Mouse (Mus musculus) ZHBTc4 (cell line): Measurements from ENCODE around the gene Prx.
A peak's percentile ranks its signal among the peaks of the same experiment; 100 is the strongest.

Experiments
- DNase-seq: peaks from one replicate; pipeline ENCODE4 v3.0.0-alpha.2; 2011; ENCODE audit warnings: low read depth, low spot score

The Prx gene

DNA sequence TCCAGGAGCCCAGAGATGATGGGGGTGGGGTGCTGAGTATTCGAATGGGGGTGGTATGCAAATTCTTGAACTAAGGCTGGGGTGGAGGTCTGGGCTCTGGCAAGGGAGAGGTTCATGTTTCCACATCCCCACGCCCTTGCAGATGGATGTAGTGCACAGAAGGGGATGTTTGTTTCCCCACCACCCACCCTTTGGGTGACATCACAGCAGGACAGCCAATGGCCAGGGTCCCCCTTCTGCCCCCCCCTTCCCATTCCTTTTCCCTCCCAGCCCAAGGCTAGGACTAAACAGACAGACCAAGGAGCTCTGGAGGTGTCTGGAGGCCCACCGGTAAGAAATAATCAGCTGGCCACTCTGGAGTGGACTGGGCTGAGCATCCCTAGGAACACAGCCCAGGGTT, at the start of gene Prx:
Gene Prx, plus strand, starts transcription at position 289 of the 400 bp plus-strand sequence.
- no peak for DNase-seq

DNA sequence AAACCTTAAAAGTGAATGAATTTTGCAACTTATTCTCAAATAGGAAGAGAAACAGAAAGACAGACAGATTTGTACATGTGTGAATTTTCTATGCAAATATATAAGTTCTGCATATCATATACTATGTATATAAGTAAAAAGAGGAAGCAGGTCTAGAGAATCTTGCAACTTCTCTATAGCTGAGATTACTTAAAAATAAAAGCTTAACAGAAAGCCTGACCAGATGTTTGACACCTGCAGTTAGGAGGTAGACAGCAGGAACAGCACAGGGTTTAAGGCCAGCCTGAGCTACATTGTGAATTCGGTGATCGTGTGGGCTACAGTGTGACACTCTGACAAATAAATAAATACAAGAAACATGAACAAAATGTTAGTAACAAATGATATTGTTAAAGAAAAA, 47.8 kb upstream of the Prx start:
- no peak for DNase-seq

DNA sequence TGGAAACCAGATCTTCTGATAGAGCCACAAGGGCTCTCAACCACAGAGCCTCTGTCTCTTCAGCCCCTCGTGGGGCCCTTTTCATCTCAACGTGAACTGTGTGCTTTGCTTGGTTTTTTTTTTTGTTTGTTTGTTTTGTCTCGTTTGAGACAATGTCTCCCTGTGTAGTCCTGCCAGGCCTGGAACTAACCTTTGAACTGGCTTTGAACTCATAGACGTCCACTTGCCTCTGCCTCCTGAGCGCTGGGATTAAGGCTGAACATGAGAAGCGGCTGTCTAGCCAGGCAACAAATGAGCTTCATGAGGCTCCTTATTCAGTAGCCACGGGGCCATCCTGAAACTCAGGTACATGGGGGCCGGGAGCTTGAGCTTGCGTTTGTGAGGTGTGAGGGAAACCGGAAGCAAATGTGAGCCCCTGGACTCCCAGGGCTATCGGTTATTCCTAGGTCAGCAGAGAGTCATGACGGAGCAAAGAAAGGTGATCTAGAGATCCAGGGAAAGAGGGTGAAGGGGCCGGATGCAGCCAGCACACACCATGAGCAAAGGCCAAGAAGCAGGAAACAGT, 46.8 kb upstream of the Prx start:
- DNase-seq, result no peak

DNA sequence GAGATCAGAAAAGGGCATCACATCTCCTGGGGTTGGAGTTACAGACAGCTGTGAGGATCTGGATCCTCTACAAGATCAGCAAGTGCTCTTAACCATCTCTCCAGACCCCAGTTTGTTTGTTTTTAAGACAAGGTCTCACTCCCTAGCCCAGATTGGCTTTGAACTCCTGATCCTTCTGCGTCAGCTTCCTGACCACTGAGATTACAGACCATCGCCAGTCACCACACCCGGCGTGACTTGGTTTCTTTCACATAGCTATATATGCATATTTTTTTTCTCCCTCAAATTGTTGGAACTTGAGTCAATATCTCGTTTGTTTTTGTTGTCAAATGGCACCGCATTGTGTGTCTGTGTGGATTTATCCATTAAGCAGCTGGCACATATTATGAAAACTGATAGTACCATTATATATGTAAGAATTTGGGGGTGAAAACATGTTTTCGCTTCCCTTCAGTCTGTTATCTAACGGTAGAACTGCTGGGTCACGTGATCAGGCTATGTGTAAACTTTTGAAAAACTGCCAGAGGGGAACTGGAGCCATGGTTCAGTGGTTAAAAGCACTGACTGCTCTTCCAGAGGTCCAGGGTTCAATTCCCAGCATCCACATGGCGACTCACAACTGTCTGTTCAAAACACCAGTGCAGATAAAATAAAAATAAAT, 44.5 kb upstream of the Prx start:
- no peak for DNase-seq

DNA sequence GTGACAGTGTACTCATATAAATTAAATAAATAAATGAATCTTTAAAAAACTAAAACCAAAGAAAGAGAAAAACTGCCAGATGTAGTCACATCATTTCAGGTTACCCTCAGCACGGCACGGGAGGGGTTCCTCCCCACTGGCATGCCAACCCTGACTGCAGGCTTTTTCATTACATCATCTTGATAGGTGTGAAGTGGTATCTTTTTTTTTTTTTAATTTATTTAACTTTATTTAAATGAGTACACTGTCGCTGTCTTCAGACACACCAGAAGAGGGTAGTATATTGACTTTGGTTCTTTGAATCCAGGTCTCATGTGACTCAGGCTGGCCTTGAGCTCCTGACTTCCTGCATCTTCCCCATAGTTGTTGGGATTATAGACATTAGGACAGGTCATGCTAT, 43.9 kb upstream of the Prx start:
- no peak for DNase-seq

DNA sequence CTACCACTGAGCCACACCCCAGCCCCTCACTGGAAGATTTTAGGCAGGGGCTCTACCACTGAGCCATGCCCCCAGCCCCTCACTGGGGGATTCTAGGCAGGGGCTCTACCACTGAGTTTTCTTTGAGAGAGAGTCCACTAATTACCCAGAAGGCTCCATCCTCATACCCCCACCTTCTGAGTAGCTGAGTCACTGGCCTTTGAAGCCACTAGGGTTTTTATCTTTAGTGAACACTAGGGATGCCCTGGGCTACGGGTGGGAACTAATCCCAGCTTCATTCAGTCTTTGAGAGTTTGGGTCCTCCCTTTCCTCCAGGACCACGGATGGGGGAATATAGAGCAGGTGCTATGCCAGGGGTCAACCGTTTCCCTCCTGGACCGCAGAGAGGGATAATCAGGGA, 40.5 kb upstream of the Prx start:
- DNase-seq, result no peak

DNA sequence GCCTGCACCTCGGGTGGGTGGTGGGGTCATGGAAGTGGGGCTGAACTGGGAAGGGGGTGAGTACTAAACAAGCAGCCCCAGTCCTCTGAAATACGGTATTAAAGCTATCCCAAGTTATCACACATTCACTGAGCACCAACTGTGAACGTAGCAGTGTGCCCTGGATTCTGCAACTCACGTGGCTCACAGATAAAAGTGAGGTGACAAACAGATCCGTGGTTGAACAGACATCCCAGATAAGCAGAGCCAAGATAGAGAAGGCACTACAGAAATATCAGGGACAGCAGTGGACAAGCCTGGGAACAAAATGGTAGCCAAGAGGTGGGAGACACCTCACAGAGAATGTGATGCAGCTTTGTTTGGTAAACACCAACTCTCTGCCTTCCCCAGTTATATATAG, 39.5 kb upstream of the Prx start:
- DNase-seq, result no peak

DNA sequence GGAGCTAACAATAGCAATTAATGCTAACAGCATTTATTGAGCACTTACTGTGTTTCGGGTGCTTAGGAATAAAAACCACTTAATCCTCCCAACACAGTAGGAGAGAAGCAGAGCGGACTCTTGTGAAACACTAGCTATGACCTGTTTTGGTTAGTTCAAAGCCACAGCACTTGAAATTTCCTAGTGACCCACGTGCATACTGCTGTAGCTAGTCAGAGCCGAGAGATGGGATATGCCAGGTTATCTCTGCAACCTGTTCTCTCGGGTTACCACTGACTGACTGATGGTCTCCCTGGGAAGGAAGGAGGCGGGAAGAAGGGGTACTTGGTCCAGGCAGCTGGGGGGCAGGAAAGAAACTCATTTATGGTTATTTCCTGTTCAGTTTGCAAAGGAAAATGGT, 38.6 kb upstream of the Prx start:
- DNase-seq, result no peak

DNA sequence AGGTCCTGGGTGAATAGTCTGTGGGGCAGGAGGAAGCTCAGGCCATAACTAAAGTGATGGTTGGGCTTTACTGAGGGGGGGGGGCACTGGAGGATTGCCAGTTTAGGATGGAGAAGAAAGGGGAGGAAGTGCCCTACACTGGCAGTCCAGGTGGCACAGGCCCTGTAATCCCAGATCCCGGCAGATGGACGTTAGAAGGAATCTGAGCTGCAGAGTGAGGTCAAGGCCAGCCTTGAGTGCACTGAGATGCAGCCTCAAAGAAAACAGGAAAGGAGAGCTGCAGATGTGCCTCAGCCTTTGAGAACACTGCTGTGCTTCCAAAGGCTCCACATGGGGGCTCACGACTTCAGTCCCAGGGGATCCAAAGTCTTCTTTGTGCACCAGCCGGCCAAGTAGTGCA, 31.5 kb upstream of the Prx start:
- DNase-seq, result no peak

DNA sequence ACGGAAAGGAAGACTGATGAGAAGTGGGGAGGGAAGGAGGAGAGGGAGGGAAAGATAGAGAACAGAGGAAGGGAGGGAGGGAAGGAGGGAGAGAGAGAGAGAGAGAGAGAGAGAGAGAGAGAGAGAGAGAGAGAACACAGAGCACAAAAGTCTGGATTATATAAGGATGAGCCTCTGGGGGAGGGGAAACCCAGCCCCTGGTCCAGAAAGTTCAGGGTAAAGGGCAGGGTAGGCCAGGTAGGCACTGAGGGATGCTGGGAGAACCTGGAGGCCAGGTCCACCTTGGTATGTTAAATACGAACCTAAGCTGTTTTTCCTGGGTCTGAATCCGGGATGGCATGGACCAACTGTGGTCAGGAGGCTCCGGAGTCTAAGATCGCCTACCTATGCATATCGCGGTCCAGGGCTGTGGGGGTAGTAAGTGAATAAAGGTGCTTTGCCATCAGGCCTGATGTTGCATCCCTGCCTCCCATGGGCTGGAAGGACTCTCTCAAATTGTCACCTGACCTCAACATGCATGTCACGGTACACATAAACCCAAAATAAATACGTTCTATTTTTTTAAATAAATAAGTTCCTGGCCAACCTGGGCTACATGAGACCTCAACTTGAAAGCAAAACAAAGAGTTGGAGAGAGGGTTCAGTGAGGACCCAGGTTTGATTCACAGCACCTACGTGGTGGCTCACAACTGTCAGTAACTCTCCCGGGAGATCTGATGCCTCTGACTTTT, 27.6 kb upstream of the Prx start:
- no peak for DNase-seq

DNA sequence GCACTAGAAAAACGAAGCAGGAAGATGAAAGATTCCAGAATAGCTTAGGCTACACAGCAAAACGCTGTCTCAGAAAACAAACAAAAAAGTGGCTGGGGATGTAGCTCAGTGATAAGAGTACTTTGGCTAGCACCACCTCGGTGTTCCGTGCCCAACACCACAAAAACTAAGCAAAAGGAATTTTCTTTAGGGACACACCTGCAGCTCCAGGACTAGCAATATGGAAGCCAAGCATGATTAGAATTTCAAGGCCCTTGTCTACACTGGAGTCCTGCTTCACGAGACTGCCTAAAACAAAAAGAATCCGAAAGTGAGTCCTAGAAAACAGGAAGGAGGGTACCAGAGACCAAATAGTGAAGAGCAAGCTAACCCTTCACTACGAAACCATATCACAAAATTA, 26.5 kb upstream of the Prx start:
- no peak for DNase-seq

DNA sequence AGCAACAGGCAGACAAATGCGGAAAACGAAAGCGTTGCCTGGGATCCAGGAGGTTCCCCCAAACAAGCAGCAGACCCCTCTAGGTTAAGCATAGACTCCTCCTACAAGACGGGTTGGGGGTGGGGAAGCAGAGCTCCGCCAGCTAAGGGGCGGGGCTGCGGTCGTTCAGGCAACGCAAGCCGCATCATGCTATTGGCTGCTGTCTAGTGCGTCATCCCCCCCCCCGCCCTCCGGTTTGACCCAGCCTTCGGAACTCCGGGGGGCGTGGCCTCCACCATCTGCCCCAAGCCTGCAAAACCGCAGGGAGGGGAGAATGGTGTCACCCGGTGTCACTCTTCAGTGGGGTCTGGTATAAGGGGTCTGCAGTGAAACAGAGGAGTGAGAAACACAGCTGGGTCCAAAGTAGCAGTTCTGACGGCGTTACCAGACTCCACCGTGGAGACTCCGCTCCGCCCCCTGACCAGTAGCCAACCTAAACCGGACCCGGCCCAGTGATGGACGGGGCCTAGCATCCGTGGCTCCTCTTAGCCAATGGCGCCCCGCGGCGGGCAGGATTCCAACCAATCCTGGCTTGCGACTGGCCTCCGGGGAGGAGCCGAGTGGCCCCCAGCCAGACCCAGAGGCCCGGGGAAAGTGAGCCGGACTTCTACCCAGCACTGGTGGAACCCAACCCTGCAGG, 25.8 kb upstream of the Prx start, which contains the start of gene Sertad3:
Gene Sertad3, plus strand, starts transcription at position 613 of the 679 bp plus-strand sequence.
- DNase-seq, result peak; percentile 99

DNA sequence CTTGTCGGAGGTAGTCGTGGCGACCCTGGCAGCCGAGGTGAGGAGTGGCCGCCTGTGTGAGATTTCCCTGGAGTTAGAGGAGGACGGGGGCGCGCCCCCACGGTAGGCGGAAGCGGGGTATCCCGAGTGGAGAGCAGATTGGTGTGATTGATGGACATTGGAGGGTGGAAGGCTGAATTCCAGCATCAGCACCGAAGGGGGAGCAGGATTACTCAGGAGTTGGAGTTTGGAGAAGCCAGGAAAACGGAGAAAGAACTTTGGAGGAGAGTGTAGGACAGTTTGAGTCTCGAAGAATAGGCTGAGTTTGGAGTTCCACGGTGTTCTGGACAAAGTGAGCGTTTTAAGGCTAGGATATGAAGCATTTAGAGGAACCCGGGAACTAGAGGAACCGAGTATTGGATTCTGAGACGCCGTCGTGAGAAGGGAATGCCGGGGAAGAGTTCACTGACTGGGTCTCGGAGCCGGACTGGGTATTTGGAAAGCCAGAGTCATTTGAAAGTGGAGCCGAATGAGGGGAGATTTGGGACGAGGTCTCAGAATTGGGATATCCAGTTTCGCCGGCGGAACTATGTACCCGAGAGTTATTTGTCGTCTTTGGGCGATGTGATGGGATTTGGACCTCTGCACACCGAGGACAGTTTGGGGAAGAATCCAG, 25.2 kb upstream of the Prx start:
- DNase-seq, result peak; percentile 55

DNA sequence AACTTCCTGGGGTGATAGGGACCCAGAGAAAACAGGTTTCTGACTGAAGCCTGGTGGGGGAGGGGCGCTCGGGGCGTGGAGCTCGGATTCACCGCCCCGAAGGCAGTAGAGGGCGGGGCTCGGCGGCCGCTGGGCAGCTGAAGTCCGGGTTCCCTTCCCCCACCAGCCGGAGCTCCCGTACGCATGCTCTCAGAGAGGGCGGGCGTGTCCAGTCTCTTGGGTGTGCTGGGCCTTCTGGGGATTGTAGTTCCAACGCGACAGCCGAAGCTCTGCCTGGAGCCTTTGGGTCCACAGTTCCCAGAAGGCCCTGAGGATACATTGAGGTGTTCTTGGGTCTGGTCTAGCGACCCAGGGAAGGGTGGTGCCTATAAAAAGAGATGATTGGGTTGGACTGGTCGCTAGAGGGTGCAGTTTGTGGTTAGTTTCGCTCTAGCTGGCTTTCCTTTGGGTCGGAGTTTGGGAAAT, 24.6 kb upstream of the Prx start:
- peak; percentile 100 for DNase-seq

DNA sequence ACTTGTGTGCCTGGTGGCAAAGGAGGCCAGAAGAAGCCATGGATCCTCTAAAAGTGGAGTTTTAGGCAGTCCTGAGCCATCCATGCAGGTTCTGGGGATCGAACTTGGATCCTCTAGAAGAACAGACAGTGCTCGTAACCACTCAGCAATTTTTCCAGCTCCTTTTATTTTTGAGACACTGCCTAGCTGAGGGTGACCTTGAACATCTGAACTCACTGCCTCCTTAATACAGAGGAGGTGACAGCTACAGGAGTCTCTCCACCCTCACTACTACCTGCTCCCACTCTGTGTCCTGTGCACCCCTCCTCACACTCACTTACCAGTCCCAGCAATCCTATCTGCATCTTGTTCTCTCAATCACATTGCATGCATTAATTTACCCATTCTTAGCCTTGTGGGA, 23.5 kb upstream of the Prx start:
- DNase-seq, result no peak

DNA sequence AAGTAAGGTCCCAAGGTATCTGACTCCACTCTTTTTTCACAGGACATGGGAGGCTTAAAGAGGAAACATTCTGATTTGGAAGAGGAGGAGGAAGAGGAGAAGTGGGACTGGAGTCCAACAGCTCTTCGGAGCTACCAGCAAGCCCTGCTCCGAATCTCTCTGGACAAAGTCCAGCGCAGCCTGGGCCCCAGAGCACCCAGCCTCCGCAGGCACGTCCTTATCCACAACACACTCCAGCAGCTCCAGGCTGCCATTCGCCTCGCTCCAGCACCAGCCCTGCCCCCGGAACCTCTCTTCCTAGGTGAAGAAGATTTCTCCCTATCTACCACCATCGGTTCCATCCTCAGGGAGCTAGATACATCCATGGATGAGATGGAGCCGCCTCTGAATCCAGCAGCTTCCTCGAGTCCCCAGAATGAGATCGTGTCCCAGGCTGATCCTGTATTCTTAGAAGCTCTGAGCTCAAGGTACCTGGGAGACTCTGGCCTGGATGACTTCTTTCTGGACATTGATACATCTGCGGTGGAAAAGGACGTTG, 23.0 kb upstream of the Prx start:
- DNase-seq, result no peak

DNA sequence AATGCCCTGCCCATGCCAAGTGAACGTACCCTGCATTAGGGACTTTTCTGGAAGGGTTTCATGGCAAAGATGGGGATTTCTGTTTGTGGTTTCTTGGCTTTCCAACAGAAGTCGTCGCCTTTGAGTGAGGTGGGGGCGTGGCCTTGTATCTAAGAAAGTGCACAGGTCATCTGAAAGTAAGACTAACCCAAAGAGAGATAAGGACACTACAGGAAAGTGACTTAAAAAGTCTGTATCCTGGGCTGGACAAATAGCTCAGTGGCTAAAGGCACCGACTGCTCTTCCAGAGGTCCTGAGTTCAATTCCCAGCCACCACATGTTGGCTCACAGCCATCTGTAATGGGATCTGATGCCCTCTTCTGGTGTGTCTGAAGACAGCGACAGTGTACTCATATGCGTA, 20.6 kb upstream of the Prx start:
- DNase-seq, result no peak

DNA sequence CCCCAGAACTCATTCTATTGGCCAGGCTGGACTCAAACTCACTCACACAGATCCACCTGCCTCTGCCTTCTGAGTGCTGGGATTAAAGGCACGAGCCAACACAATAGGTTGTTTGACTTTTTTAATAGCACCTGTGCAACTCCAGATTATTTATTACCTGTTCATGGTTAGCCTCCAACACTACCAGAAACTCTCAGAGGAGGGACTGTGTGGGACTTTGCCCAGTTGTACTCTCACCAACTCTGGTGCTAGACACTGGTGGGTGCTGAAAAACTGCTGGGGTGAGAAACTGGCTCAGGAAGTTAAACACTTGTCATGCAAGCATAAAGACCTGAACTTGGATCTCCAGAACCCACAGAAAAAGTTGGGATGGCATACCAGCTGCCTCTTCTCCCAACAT, 19.4 kb upstream of the Prx start:
- no peak for DNase-seq

DNA sequence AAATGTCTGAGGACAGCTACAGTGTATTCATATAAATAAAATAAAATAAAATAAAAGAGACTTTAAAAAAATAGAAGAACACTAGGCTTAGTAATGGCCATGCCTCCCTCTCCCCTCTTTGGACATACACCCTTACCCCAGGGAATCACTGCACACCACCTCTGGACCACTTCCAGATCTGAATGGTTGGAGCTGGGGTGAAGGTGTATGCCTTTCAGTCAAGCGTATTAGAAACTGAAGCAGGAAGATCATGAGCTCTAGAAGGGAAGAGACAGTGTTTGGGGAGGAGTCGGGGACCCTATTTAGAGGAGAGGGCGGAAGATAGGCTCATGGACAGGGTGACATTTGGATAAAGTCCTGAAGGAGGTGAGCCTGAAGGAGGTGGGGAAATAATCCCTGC, 18.6 kb upstream of the Prx start:
- DNase-seq, result no peak

DNA sequence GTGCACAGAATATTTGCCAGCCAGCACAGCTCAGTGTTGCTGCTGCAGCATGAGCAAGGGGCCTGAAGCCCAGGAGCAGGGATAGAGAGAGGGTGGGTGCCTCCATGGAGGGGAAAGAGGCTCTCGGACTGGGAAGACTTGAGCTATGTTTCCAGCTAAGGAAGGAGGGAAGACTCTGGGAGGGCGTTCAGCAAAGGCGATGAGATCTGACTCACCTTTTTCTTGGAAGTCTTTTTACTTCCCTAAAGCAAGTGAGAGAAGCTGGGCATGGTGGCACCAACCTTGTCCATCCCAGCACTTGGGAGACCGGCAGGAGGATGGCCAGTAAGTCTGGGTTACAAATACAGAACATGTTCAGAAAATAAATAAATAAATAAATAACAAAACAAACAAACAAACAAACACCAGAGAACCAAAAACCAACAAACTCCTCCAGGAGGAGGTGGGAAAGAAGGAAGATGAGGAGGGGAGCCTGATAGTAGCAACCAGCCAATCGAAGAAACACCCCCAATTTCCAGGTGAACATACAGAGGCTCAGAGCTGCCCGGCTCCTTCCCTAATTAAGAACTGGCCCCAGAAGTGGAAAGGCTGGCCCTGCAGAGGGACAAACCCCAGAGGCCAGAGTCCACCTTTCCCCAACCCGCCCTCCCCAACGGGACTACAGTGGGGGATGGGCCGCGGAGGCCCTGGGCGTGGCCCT, 18.0 kb upstream of the Prx start:
- no peak for DNase-seq

DNA sequence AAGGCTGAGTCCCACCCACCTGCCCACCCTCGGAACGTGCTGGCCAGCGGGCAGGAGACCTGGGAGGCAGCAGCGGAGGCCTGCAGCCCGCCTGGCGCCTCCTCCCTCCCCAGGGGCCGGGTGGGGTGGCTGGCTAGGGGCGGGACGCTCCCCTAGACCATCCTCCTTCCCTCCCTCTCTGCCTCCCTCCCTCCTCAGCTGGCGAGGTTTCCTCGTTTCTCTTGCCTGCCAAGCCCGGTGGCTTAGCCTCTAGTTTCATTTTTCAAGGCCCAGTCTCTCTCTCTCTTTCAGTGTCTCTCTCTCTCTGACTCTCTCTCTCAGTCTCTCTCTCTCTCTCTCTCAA, 17.5 kb upstream of the Prx start:
- peak; percentile 60 for DNase-seq
